Mouse (Mus musculus) urinary bladder, postnatal 25 days (tissue): ENCODE measurements at regions not wholly inside any gene's neighbourhood (a gene's known extent, or its start where the extent isn't known, plus 50 kb on each side); places are given as distances from the start of the nearest gene placed in this dataset.

ENCODE experiments used
- DNase-seq: peaks from one replicate; pipeline ENCODE4 v3.0.0; 2022; ENCODE audit warnings: low spot score

DNA sequence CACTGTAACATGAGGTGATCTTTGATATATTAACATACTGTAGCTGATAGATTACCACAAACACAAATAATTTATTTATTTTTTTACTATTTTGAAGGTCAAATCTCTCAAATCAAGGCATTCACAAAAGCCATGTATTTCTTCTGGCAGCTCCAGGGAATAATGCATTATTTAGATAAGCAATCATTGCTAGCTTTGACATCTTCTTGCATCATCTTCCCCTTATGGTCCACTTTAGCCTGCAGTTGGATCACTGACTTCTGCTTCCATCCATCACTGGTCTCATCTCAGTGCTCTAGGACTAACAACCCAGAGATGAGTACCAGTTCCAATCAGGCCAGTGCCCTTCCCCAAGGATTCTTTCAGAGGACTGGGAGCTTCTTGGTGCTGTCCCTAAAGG is 95.3 kb upstream of the Actbl2 start:
- DNase-seq: no peak

DNA sequence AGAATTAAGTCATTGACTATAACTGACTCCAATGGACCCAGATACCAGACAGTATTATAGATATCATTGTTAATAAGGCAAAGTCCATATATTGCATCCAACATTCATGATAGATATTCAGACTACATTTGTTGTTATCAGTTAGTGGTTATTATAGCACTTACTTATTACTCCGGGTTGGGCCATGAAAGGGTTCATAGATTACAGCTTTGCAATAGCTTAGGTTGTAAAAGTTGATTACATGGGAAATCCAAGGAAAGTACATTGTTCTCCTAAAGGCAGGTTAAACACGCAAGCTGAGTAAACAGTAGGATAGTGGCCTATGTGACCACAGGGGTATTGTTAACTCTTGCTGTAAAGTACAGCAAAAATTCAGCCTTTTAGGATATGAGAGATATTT is 89.3 kb upstream of the Actbl2 start:
- DNase-seq: no peak

DNA sequence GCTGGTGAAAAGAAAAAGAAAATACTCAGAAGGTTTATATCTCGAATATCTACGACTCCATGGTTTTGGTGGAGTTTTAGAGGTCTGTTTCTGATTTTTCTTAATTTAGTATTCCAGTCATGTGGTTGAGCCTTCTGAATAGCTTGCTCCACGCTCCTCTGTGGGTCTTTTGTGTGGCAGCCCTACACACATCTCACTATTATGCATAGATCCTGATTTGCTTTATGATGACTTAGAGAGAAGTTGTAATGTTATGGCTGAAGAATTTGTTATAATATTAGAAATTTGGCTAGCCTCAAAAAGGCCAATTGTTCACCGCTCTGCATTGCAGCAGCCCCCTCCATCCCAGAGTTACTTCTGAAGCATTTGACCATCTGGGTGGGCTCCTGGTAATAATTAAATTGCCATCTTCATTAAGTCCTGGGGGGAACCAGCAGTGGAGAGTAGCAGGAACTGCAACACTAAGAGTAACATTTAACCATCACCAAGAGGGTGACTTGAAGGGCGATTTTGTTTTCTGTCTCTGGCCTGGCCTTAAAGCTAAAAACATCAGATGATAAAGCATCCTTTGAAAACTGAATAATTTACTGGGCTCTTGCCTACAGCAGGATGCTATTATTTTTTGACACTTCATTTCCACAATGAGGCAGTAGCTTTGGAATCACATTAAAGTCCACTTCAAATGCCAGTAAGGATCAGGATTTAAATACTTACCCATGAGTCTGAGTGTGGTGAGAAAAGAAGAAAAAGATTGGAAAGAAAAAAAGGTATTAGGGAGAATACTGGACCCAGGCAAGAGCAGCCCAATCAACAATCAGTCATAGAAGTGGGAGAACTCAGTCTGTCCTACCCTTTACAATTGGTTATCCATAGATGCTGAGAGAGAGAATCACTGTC is 84.3 kb upstream of the Actbl2 start:
- no peak for DNase-seq

DNA sequence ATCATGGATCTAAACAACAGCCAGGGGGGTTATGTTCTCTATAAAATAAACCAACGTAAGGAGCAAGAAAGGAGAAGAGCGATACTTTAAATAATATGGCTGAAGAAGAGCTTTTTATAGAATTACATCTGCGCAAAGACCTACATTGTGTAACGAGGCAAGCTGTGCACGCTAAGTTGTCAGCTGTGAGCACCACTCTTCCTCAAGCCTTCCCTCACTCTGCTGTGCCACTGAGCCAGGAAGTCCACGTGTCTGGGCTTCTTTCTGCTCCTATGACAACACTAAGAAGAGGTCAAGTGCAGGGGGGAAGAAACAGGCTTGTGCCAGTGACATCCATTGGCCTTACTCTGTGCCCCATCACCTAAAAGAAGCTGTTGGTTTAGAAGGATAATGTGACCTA is 75.6 kb upstream of the Actbl2 start:
- no peak for DNase-seq

DNA sequence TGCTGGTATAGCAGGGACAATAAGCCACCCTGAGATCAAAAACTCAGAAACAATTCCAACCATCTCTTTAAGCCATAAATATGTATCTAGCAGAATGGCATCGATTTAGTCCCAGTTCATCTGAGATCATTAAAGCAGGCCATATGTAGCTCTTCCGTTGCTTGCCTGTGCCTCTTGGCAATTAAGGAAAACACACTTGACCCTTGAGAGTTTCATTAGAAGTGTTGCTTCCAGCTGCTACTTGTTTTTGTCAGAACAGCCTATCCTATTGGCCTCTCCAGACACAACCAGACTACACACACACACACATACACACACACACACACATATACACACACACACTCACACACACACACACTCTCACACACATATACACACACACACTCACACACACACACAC is 71.5 kb upstream of the Actbl2 start:
- no peak for DNase-seq

DNA sequence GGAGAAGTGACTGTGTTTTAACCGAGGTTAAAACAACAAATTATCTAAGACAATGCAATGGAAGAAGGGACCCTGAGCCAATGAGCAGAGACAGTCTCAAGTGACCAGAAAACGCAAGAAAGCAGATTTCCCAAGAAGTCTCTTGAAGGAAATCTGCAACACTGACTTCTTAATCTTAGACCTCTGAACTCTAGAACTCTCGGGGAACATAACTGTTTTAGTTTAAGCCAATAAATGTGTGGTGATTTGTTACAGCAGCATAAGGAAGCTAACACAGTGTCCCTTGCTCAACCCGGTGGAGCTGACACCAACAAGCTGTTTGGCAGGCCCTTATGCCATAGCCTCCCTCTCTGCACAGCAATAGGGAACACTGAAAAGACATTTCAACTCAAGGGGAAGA is 69.0 kb upstream of the Actbl2 start:
- DNase-seq: no peak

DNA sequence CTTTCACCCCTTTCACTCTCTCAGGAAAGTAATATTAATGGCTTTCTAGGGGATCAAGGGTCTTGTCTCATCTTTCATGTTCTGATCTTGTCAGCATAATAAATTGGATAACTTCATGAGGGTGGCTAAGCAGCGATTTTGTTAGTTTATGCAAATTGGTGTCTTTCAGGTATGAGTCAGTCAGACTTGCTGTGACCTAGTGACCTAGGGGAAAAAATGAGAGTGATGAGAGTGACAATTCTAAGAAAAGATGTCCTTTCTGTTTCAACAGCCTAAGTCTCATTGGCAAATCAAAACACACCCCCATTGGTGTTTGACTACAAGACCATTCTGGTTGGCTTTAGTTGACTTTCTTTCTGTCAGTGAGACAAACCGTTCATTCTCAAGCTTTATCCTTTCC is 68.0 kb upstream of the Actbl2 start:
- no peak for DNase-seq

DNA sequence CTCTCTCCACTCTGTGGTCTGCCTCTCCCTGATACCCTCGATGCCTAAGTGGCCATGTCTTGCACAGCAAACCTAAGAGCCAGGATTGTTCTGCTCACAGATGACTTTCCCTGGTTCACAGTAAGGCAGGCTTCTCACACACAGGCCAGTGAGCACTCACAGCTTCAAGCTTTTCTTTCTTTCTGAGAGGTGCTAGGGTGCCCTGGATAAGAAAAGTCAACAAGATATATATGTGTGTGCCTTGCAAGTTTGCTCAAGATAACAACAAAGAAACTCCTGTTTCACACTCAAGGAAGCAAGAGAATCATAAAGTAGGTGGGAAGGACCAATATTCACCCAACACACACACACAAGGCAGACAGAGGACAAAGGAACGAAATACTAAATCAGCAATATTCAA is 60.9 kb upstream of the Actbl2 start:
- DNase-seq: no peak

DNA sequence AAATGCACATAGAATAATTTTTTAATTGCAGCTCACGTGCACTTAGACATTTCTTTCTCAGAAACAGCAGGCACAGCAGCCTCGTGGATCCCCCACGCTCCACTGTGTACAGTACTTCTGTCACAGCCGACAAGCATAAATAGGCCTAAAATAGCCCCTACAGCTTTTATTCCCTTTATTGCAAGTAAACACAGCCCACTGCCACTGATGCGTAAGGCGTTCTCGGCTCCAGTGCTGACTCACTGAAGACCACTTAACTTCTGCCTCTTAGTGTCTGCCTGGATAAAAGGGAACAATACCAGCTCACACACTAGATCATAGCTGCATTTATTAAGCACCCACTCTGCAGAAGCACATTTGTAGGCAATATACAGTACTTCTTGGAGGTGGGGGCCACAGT is 60.5 kb upstream of the Actbl2 start:
- DNase-seq: no peak

DNA sequence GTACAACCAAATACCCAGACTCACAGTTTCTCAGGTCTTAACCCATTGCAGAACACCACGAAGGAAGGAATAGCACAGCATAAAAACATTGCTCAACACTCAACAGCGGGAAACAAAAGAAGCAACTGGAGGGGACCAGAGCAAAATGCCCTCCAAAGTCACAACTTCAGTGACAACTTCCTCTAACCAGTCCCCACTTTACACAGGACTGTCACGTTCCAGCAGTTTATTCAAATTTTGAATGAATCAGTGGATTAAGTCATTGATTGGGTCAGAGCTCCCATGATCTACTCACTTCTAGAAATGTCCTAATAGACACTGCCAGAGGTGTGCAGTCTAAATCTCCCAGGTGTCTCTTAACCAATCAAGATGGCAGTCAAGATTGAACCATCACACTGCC is 53.3 kb upstream of the Actbl2 start:
- DNase-seq: no peak

DNA sequence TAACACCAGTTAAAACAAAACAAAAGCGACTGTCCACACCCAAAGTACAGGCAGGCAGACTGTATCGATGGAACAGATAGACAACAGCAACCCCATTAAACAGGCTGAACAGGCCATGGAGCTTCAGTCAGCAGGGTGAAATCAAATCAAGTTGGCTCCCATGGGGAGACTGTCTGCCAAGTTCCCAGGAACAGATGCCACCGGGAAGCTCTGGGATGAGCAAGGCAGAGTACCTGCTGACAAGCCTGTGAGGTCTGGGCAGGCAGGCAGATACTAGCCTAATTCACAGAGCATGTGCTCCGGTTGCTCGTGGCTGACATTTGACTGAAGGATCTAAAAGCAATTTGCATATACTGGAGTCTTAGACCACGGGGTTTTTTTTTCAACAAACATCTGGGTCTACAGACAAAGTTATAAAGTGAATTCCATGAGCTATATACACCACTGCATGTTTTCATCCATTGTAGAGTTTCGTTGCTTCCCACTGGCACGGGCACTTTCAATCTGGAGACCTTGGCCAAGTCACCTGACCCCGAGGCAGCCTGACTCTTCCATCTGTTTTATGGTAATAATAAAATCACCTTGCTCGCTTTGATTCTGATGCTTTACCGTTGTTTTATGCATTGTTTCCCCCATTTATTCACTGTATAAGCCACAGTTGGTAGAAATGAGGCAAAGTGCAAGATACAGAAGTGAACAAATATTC is 50.1 kb upstream of the Actbl2 start:
- no peak for DNase-seq
